Mouse (Mus musculus): Measurements from ENCODE around the gene Sprr3.

DNA sequence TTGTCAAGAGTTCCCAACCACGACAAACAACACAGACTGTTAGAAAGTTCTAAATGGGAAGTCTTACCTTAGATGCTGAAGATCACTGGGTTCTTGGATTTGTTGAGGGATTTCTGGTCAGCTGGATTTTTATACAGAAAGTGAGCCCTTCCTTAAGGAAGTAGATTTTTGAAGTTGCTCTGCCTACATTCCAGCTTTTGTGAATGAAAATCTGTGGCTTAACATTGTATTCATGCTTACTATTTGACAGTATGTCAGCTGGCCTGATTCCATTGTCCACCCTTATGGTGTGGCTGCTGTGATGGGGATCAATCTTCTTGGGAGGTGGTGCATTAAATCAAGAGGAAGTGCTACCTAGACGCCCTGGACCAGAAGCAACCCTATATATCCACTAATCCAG is at the start of gene Sprr3:
- TF ChIP-seq CTCF (IDR thresholded peaks at IDR 0.05) (no peak), EP300 (IDR thresholded peaks at IDR 0.05; ENCODE audit: insufficient read depth, low read depth, low read length) (no peak)

Measured in heart, adult 2 months (tissue).